Mouse (Mus musculus) B cell, adult (primary cell): ENCODE results near the gene Psmd7. TPM values are rescaled to one million over a fixed set of nuclear protein-coding genes. Genes with fewer than 3 reads are reported as not detected.

Experiments
- total RNA-seq: library from RNA; stranded (reverse); gene quantifications from 4 replicates; pipeline ENCODE4 v1.2.4, GENCODE M21; 2023; ENCODE audit not compliant: inconsistent age

Psmd7 gene
- 45.2 to 50.5 TPM (median 48.7 TPM) in 4 replicates for total RNA-seq

GRCm38 (mm10) chr8:107587995-107588780, at the start of gene Psmd7:
Gene Psmd7, minus strand, starts transcription at chr8:107588464.

Other genes with a start within 250 kb of the Psmd7 start
- gene Nqo1, start 185.3 kb downstream of the Psmd7 start, total RNA-seq = not detected in 4 replicates
- gene Nob1, start 163.4 kb downstream of the Psmd7 start, total RNA-seq = 43.8 to 46.6 TPM (median 44.2 TPM) in 4 replicates
- 128 to 142 TPM (median 141 TPM) in 4 replicates for gene Wwp2, start 152.1 kb downstream of the Psmd7 start, total RNA-seq